Mouse (Mus musculus) olfactory bulb, adult 2 months (tissue): ENCODE results near the gene Per1.

Experiments used
- CTCF ChIP-seq: fragments of 200-500 bp; IDR thresholded peaks from 2 replicates; pipeline ENCODE4 v1.5.1; 2012; ENCODE audit warnings: low read depth, mild to moderate bottlenecking, low read length, moderate library complexity; ENCODE audit not compliant: insufficient read depth
- POLR2A ChIP-seq: fragments of 200-500 bp; IDR thresholded peaks from 2 replicates; pipeline ENCODE4 v1.6.1; 2012; ENCODE audit warnings: mild to moderate bottlenecking, low read depth, low read length, moderate library complexity; ENCODE audit not compliant: insufficient read depth

DNA sequence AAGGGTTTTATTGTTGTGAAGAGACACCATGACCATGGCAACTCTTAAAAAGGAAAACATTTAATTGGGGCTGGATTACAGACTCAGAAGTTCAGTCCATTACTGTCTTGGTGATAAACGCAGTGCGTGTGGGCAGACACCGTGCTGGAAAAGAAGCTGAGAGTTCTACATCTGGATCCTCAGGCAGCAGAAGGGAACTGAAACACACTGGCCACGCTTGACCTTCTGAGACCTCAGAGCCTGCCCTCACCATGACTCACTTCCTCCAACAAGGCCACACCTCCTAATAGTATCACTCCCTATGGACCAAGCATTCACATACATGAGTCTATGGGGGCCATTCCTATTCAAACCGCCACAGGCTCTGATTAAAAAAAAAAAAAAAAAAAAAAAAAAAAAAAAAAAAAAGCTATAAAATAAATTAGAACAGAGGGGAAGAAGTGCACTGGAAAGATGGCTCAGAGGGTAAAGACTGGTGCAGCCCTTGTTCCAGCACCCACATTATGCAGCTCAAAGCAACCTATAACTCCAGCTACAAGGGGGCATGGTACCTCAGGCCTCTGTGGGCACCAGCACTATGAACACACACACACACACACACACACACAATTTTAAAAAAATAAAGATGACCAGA, 16.1 kb upstream of the Per1 start:
- TF ChIP-seq POLR2A (no peak), CTCF (no peak)
